Mouse (Mus musculus): ENCODE data around the gene Bcl2l1. TPM values are rescaled to one million over a fixed set of nuclear protein-coding genes. Genes with fewer than 3 reads are reported as not detected.

Gene Bcl2l1
- polyA plus RNA-seq, 1 experiment = 57.4 TPM

GRCm38 (mm10) chr2:152765045-152765674, 66.4 kb downstream of the Bcl2l1 start:
- no peak for DNase-seq (ENCODE audit: low read depth in 1 of 2, low spot score in 2 of 2)
- H3K36me3 ChIP-seq (ENCODE audit: control insufficient read depth, insufficient read depth, low read length) = no peaks in the 10 kb centered on the region
- no peak overlapping the region for H3K4me3 ChIP-seq (ENCODE audit: extremely low read depth, insufficient read depth, insufficient read length)
- no peaks in the 10 kb centered on the region; the same call in 1 of the 2 replicates for H3K4me1 ChIP-seq (ENCODE audit: control insufficient read depth, insufficient read depth, insufficient read length)
- TF ChIP-seq POLR2A (IDR thresholded peaks at IDR 0.05; ENCODE audit: low read depth, low read length) = no peak
- no peak for TF ChIP-seq CTCF (IDR thresholded peaks at IDR 0.05; ENCODE audit: extremely low read depth, insufficient read depth, insufficient read length, insufficient replicate concordance)
- WGBS = 78% methylated on average over 7 of the region's 7 CpGs
- no peak overlapping the region for H3K27ac ChIP-seq (ENCODE audit: insufficient read depth, low read length)
- no peaks in the 10 kb centered on the region for H3K27me3 ChIP-seq (ENCODE audit: control insufficient read depth, insufficient read depth, low read length)

GRCm38 (mm10) chr2:152764172-152765044, 67.1 kb downstream of the Bcl2l1 start:
- H3K27me3 ChIP-seq (ENCODE audit: control insufficient read depth, insufficient read depth, low read length) = no peaks in the 10 kb centered on the region
- H3K27ac ChIP-seq (ENCODE audit: insufficient read depth, low read length) = no peak overlapping the region
- WGBS = 80% methylated on average over 14 of the region's 14 CpGs
- H3K4me1 ChIP-seq (ENCODE audit: control insufficient read depth, insufficient read depth, insufficient read length) = no peaks in the 10 kb centered on the region; the same call in 1 of the 2 replicates
- DNase-seq (ENCODE audit: low read depth in 1 of 2, low spot score in 2 of 2) = no peak
- no peak overlapping the region for H3K4me3 ChIP-seq (ENCODE audit: extremely low read depth, insufficient read depth, insufficient read length)
- no peak for TF ChIP-seq POLR2A (IDR thresholded peaks at IDR 0.05; ENCODE audit: low read depth, low read length)
- no peaks in the 10 kb centered on the region for H3K36me3 ChIP-seq (ENCODE audit: control insufficient read depth, insufficient read depth, low read length)

- no peak for TF ChIP-seq CTCF (IDR thresholded peaks at IDR 0.05; ENCODE audit: extremely low read depth, insufficient read depth, insufficient read length, insufficient replicate concordance)
- TF ChIP-seq POLR2A (IDR thresholded peaks at IDR 0.05; ENCODE audit: low read depth, low read length) = no peak
- Histone ChIP-seq H3K36me3 (ENCODE audit: control insufficient read depth, insufficient read depth, low read length) (no peaks in the 10 kb centered on the region), H3K27me3 (ENCODE audit: control insufficient read depth, insufficient read depth, low read length) (no peaks in the 10 kb centered on the region), H3K4me1 (ENCODE audit: control insufficient read depth, insufficient read depth, insufficient read length) (no peaks in the 10 kb centered on the region; the same call in 1 of the 2 replicates), H3K4me3 (ENCODE audit: extremely low read depth, insufficient read depth, insufficient read length) (no peak overlapping the region), H3K27ac (ENCODE audit: insufficient read depth, low read length) (no peak overlapping the region)
- DNase-seq (ENCODE audit: low read depth in 1 of 2, low spot score in 2 of 2) = no peak
- WGBS = 67% methylated on average over 6 of the region's 6 CpGs
Measured at GRCm38 (mm10) chr2:152763310-152763709, 68.2 kb downstream of the Bcl2l1 start.

- Histone ChIP-seq H3K36me3 (ENCODE audit: control insufficient read depth, insufficient read depth, low read length) (no peaks in the 10 kb centered on the region), H3K4me3 (ENCODE audit: extremely low read depth, insufficient read depth, insufficient read length) (no peak overlapping the region), H3K27me3 (ENCODE audit: control insufficient read depth, insufficient read depth, low read length) (peaks cover 6% of the 10 kb centered on the region), H3K4me1 (ENCODE audit: control insufficient read depth, insufficient read depth, insufficient read length) (no peaks in the 10 kb centered on the region; the same call in 1 of the 2 replicates), H3K27ac (ENCODE audit: insufficient read depth, low read length) (no peak overlapping the region)
- TF ChIP-seq CTCF (IDR thresholded peaks at IDR 0.05; ENCODE audit: extremely low read depth, insufficient read depth, insufficient read length, insufficient replicate concordance) = no peak
- no peak for TF ChIP-seq POLR2A (IDR thresholded peaks at IDR 0.05; ENCODE audit: low read depth, low read length)
- 53% methylated on average over 4 of the region's 4 CpGs for WGBS
- DNase-seq (ENCODE audit: low read depth in 1 of 2, low spot score in 2 of 2) = no peak
Measured at GRCm38 (mm10) chr2:152758351-152758750, 73.2 kb downstream of the Bcl2l1 start.

- Histone ChIP-seq H3K27ac (ENCODE audit: insufficient read depth, low read length) (no peak overlapping the region), H3K36me3 (ENCODE audit: control insufficient read depth, insufficient read depth, low read length) (no peaks in the 10 kb centered on the region), H3K4me1 (ENCODE audit: control insufficient read depth, insufficient read depth, insufficient read length) (no peaks in the 10 kb centered on the region; the same call in 1 of the 2 replicates), H3K27me3 (ENCODE audit: control insufficient read depth, insufficient read depth, low read length) (peaks cover 6% of the 10 kb centered on the region), H3K4me3 (ENCODE audit: extremely low read depth, insufficient read depth, insufficient read length) (no peak overlapping the region)
- DNase-seq (ENCODE audit: low read depth in 1 of 2, low spot score in 2 of 2) = no peak
- 72% methylated on average over 2 of the region's 2 CpGs for WGBS
- TF ChIP-seq CTCF (IDR thresholded peaks at IDR 0.05; ENCODE audit: extremely low read depth, insufficient read depth, insufficient read length, insufficient replicate concordance) = no peak
- no peak for TF ChIP-seq POLR2A (IDR thresholded peaks at IDR 0.05; ENCODE audit: low read depth, low read length)
Measured at GRCm38 (mm10) chr2:152757478-152757877, 74.0 kb downstream of the Bcl2l1 start.

- no peak for TF ChIP-seq CTCF (IDR thresholded peaks at IDR 0.05; ENCODE audit: extremely low read depth, insufficient read depth, insufficient read length, insufficient replicate concordance)
- no peak for TF ChIP-seq POLR2A (IDR thresholded peaks at IDR 0.05; ENCODE audit: low read depth, low read length)
- Histone ChIP-seq H3K27me3 (ENCODE audit: control insufficient read depth, insufficient read depth, low read length) (peaks cover 6% of the 10 kb centered on the region), H3K36me3 (ENCODE audit: control insufficient read depth, insufficient read depth, low read length) (no peaks in the 10 kb centered on the region), H3K4me1 (ENCODE audit: control insufficient read depth, insufficient read depth, insufficient read length) (no peaks in the 10 kb centered on the region; the same call in 1 of the 2 replicates), H3K4me3 (ENCODE audit: extremely low read depth, insufficient read depth, insufficient read length) (no peak overlapping the region), H3K27ac (ENCODE audit: insufficient read depth, low read length) (no peak overlapping the region)
- no peak for DNase-seq (ENCODE audit: low read depth in 1 of 2, low spot score in 2 of 2)
- 48% methylated on average over 17 of the region's 17 CpGs for WGBS
Measured at GRCm38 (mm10) chr2:152756474-152757393, 74.8 kb downstream of the Bcl2l1 start.
